Mouse (Mus musculus) c-Kit-positive CD71-positive TER-119-negative erythroid progenitor cells, embryonic 14.5 days (primary cell): ENCODE data around the gene Bst2.

ENCODE experiments used
- DNase-seq: peaks from one replicate; pipeline ENCODE4 v3.0.0-alpha.2; 2013; ENCODE audit warnings: low read depth

The Bst2 gene

GRCm38 (mm10) chr8:71485142-71486135, 51.8 kb downstream of the Bst2 start, which contains the start of gene Ano8:
TSS of gene Ano8 (minus strand) at chr8:71485963.
- DNase-seq: no peak

GRCm38 (mm10) chr8:71484736-71485135, 52.5 kb downstream of the Bst2 start:
- DNase-seq: no peak
